In genomic region chr9:33000691-33001164, GRCm38 (mm10) we compare ENCODE assay signal across 10 mouse cellular contexts.
A peak's percentile ranks its signal among the peaks of the same experiment; 100 is the strongest.
DNase-seq lines count a peak whose midpoint lies in the region; ATAC-seq lines count a peak whose summit lies in the region.
"Had no signal": no experiment of that assay in that cellular context is flagged by ENCODE, and none has a peak within 500 bp of the region (broad histone marks: within the 10 kb centered on the region; RNA-seq: fewer than 3 reads in every experiment).

No protein-coding gene starts in this region.

- peaks cover 4% of the 10 kb centered on the region; the same call in 1 of the 2 replicates for H3K4me1 ChIP-seq in heart, embryonic 10.5 days
- no peaks in the 10 kb centered on the region for H3K4me1 ChIP-seq in forebrain, embryonic 14.5 days (ENCODE audit: control insufficient read depth, insufficient read depth, low read length)

- DNase-seq in 3T3-L1 (ENCODE audit: low read depth, low spot score) = peak; percentile 64
- peak; percentile 55 for DNase-seq in embryo, embryonic 10.5 days (ENCODE audit: low spot score)
- no peak for DNase-seq in heart, embryonic 10.5 days (ENCODE audit: low spot score)
- DNase-seq in kidney, postnatal 4 days = peak; percentile 61 to 68
- no peak for DNase-seq in thymus, postnatal 36 days
- DNase-seq in thymus, postnatal 4 days = no peak
- no peak for DNase-seq in spleen, postnatal 4 days (ENCODE audit: low spot score in 2 of 2)
- DNase-seq in forebrain, embryonic 14.5 days (ENCODE audit: low spot score) = no peak
- DNase-seq: cerebellum, adult 9-11 months had no signal

- no peaks in the 10 kb centered on the region for H3K27me3 ChIP-seq in heart, embryonic 10.5 days (ENCODE audit: insufficient read depth, poor library complexity, severe bottlenecking)
- H3K27me3 ChIP-seq in forebrain, embryonic 14.5 days (replicated peaks; ENCODE audit: control insufficient read depth, insufficient read depth, low read length) = no peaks in the 10 kb centered on the region

- H3K9ac ChIP-seq in forebrain, embryonic 14.5 days (ENCODE audit: low read length) = no peak overlapping the region

- no peaks in the 10 kb centered on the region for H3K9me3 ChIP-seq in heart, embryonic 10.5 days
- no peaks in the 10 kb centered on the region for H3K9me3 ChIP-seq in forebrain, embryonic 14.5 days (replicated peaks; ENCODE audit: control insufficient read depth, low read length)

- no peak overlapping the region for H3K4me3 ChIP-seq in heart, embryonic 10.5 days
- H3K4me3 ChIP-seq in forebrain, embryonic 14.5 days (ENCODE audit: low read depth, low read length) = no peak overlapping the region

- H3K36me3 ChIP-seq in heart, embryonic 10.5 days = no peaks in the 10 kb centered on the region
- H3K36me3 ChIP-seq in forebrain, embryonic 14.5 days (ENCODE audit: control insufficient read depth, insufficient read depth, low read length) = no peaks in the 10 kb centered on the region

- H3K27ac ChIP-seq in heart, embryonic 10.5 days = 0 out of 2 replicates have a peak overlapping the region, but pooled peaks have one; percentile 30
- H3K27ac ChIP-seq in forebrain, embryonic 14.5 days (ENCODE audit: low read depth, low read length) = no peak overlapping the region

- 26% methylated on average over 7 of the region's 7 CpGs for WGBS in heart, embryonic 10.5 days
- 67% methylated on average over 7 of the region's 7 CpGs for WGBS in forebrain, embryonic 14.5 days

- no peak overlapping the region for H3K4me2 ChIP-seq in forebrain, embryonic 14.5 days (ENCODE audit: low read length)

- ATAC-seq in forebrain, embryonic 14.5 days = no peak
- ATAC-seq: Patski had no signal

Comparison
In these comparisons a context has a peak if more than half of its experiments do, and no peak if none do; other contexts are left out.
1. DNase-seq: peak in 3T3-L1 (single experiment), embryo, embryonic 10.5 days (single experiment) and kidney, postnatal 4 days (2 of 2); none in heart, embryonic 10.5 days (single experiment), thymus, postnatal 36 days (0 of 2), thymus, postnatal 4 days (single experiment), spleen, postnatal 4 days (0 of 2) and forebrain, embryonic 14.5 days (single experiment).